Mouse (Mus musculus): Measurements from ENCODE around the gene Cdkal1. TPM values are rescaled to one million over a fixed set of nuclear protein-coding genes. Genes with fewer than 3 reads are reported as not detected.

The Cdkal1 gene
- total and polyA plus RNA-seq, 3 experiments = 8.7 to 13.7 (median 9.5) TPM

GRCm38 (mm10) chr13:29416450-29417136 is 438.9 kb downstream of the Cdkal1 start:
- in situ Hi-C loops (cut with MboI; ENCODE audit: low pct_ligation_motif_present, low pct_unique_long_range_greater_than_20kb, low sequenced_read_pairs) = no loop called here
- TF ChIP-seq POLR2A (IDR thresholded peaks at IDR 0.05; ENCODE audit: low read depth, low read length) = no peak
- no peak for TF ChIP-seq USF2 (conservative IDR thresholded peaks at IDR 0.05; ENCODE audit: low read depth, low read length)
- TF ChIP-seq CHD2 (IDR thresholded peaks at IDR 0.05; ENCODE audit: low read length) = no peak
- TF ChIP-seq POLR2AphosphoS2 (IDR thresholded peaks at IDR 0.05; ENCODE audit: low read depth, low read length) = no peak
- no peak for TF ChIP-seq JUN (IDR thresholded peaks at IDR 0.05; ENCODE audit: insufficient read depth, low read depth, low read length)
- TF ChIP-seq ZC3H11A (IDR thresholded peaks at IDR 0.05; ENCODE audit: low read depth, low read length) = no peak
- TF ChIP-seq CTCF (conservative IDR thresholded peaks at IDR 0.05 in 1 of 2, IDR thresholded peaks at IDR 0.05 in 1 of 2; ENCODE audit: low read depth in 2 of 2, low read length in 2 of 2) = no peak
- TF ChIP-seq RCOR1 (conservative IDR thresholded peaks at IDR 0.05; ENCODE audit: low read depth, low read length) = no peak
- no peak for TF ChIP-seq PAX5 (IDR thresholded peaks at IDR 0.05; ENCODE audit: low read length)
- TF ChIP-seq USF1 (IDR thresholded peaks at IDR 0.05; ENCODE audit: low read depth, low read length) = no peak
- TF ChIP-seq ETS1 (conservative IDR thresholded peaks at IDR 0.05; ENCODE audit: low read depth, low read length) = no peak
- TF ChIP-seq TCF12 (IDR thresholded peaks at IDR 0.05; ENCODE audit: low read depth, low read length) = no peak
- TF ChIP-seq GABPA (IDR thresholded peaks at IDR 0.05; ENCODE audit: insufficient replicate concordance, low read depth, low read length) = no peak
- TF ChIP-seq MAFK (IDR thresholded peaks at IDR 0.05; ENCODE audit: insufficient replicate concordance, low read length) = no peak
- no peak for TF ChIP-seq ZNF384 (IDR thresholded peaks at IDR 0.05; ENCODE audit: low read depth, low read length)
- TF ChIP-seq JUND (conservative IDR thresholded peaks at IDR 0.05; ENCODE audit: low read depth, low read length) = no peak
- TF ChIP-seq MEF2A (IDR thresholded peaks at IDR 0.05; ENCODE audit: borderline replicate concordance, low read depth, low read length) = no peak
- no peak for TF ChIP-seq TBP (conservative IDR thresholded peaks at IDR 0.05; ENCODE audit: low read depth, low read length)
- no peak for TF ChIP-seq NELFE (IDR thresholded peaks at IDR 0.05; ENCODE audit: low read depth, low read length)
- TF ChIP-seq ZKSCAN1 (IDR thresholded peaks at IDR 0.05; ENCODE audit: borderline replicate concordance, low read depth, low read length) = no peak
- Histone ChIP-seq H3K9me3 (replicated peaks; ENCODE audit: low read length) (no peaks in the 10 kb centered on the region), H3K4me2 (ENCODE audit: insufficient read depth, low read depth, poor library complexity, severe bottlenecking) (no peak overlapping the region), H3K9ac (ENCODE audit: insufficient read depth, low read depth) (no peak overlapping the region), H3K27ac (ENCODE audit: insufficient read depth, low read depth) (no peak overlapping the region), H3K79me2 (replicated peaks; ENCODE audit: control insufficient read depth, extremely low read depth, insufficient read depth, poor library complexity, severe bottlenecking) (no peaks in the 10 kb centered on the region), H3K4me3 (replicated peaks in 1 of 3; ENCODE audit: low read depth in 2 of 3, low read length in 2 of 3, poor library complexity in 1 of 3) (no peak overlapping the region), H3K27me3 (replicated peaks) (no peaks in the 10 kb centered on the region), H3K36me3 (replicated peaks in 1 of 2; ENCODE audit: control insufficient read depth in 1 of 2, insufficient read depth in 1 of 2, low read length in 1 of 2) (peaks cover 0 to 2% of the 10 kb centered on the region in 2 experiments), H3K4me1 (ENCODE audit: control insufficient read depth in 1 of 2, insufficient read depth in 2 of 2) (peaks cover 0 to 11% of the 10 kb centered on the region in 2 experiments; a peak in 2 of 4 replicates)
- dilution Hi-C loops (cut with MboI; ENCODE audit: extremely low pct_ligation_motif_present, extremely low pct_unique_long_range_greater_than_20kb, low sequenced_read_pairs) = no loop called here
- DNase-seq (ENCODE audit: extremely low read depth) = no peak

GRCm38 (mm10) chr13:29415967-29416366 is 439.5 kb downstream of the Cdkal1 start:
- no peaks in the 10 kb centered on the region for H3K9me3 ChIP-seq (replicated peaks; ENCODE audit: low read length)
- H3K27me3 ChIP-seq (replicated peaks) = no peaks in the 10 kb centered on the region
- H3K27ac ChIP-seq (ENCODE audit: insufficient read depth, low read depth) = no peak overlapping the region
- no peak for TF ChIP-seq TCF12 (IDR thresholded peaks at IDR 0.05; ENCODE audit: low read depth, low read length)
- TF ChIP-seq MEF2A (IDR thresholded peaks at IDR 0.05; ENCODE audit: borderline replicate concordance, low read depth, low read length) = no peak
- TF ChIP-seq EP300 (IDR thresholded peaks at IDR 0.05; ENCODE audit: low read length) = no peak
- TF ChIP-seq CHD2 (IDR thresholded peaks at IDR 0.05; ENCODE audit: low read length) = no peak
- no peak for TF ChIP-seq POLR2AphosphoS2 (IDR thresholded peaks at IDR 0.05; ENCODE audit: low read depth, low read length)
- no peak for TF ChIP-seq ETS1 (conservative IDR thresholded peaks at IDR 0.05; ENCODE audit: low read depth, low read length)
- no peak for TF ChIP-seq USF2 (conservative IDR thresholded peaks at IDR 0.05; ENCODE audit: low read depth, low read length)
- peaks cover 0 to 2% of the 10 kb centered on the region in 2 experiments for H3K36me3 ChIP-seq (replicated peaks in 1 of 2; ENCODE audit: control insufficient read depth in 1 of 2, insufficient read depth in 1 of 2, low read length in 1 of 2)
- dilution Hi-C loops (cut with MboI; ENCODE audit: extremely low pct_ligation_motif_present, extremely low pct_unique_long_range_greater_than_20kb, low sequenced_read_pairs) (no loop called here), in situ Hi-C loops (cut with MboI; ENCODE audit: low pct_ligation_motif_present, low pct_unique_long_range_greater_than_20kb, low sequenced_read_pairs) (no loop called here)
- H3K4me2 ChIP-seq (ENCODE audit: insufficient read depth, low read depth, poor library complexity, severe bottlenecking) = no peak overlapping the region
- no peak overlapping the region for H3K4me3 ChIP-seq (replicated peaks in 1 of 3; ENCODE audit: low read depth in 2 of 3, low read length in 2 of 3, poor library complexity in 1 of 3)
- H3K9ac ChIP-seq (ENCODE audit: insufficient read depth, low read depth) = no peak overlapping the region
- H3K4me1 ChIP-seq (ENCODE audit: control insufficient read depth in 1 of 2, insufficient read depth in 2 of 2) = peaks cover 0 to 11% of the 10 kb centered on the region in 2 experiments; a peak in 2 of 4 replicates
- no peak for DNase-seq (ENCODE audit: extremely low read depth)
- H3K79me2 ChIP-seq (replicated peaks; ENCODE audit: control insufficient read depth, extremely low read depth, insufficient read depth, poor library complexity, severe bottlenecking) = no peaks in the 10 kb centered on the region
